Mouse (Mus musculus) forebrain, embryonic 13.5 days (tissue): Measurements from ENCODE around the gene Chrna5. TPM values are rescaled to one million over a fixed set of nuclear protein-coding genes. Genes with fewer than 3 reads are reported as not detected.
"Not testable (repeated sequence)": the region's sequence is repeated elsewhere in the genome, so short reads cannot be mapped to it uniquely, and the experiment has no call there.

ENCODE experiments used
- ATAC-seq: fragments of 200-750 bp; cut with Nextera tagmentation; 2 replicates; pipeline ENCODE4 v1.8.0; 2017
- H3K27ac ChIP-seq: fragments of 300-500 bp; sonication (generic); 2 replicates; pipeline ENCODE4 v1.5.1; 2015; ENCODE audit warnings: inconsistent platforms, mild to moderate bottlenecking, moderate library complexity
- H3K27me3 ChIP-seq: fragments of 300-500 bp; sonication (generic); 2 replicates; pipeline ENCODE4 v1.6.1; 2015; ENCODE audit warnings: mild to moderate bottlenecking, inconsistent platforms
- H3K36me3 ChIP-seq: fragments of 300-500 bp; sonication (generic); 2 replicates; pipeline ENCODE4 v1.6.1; 2015; ENCODE audit warnings: mild to moderate bottlenecking, inconsistent platforms; ENCODE audit not compliant: poor library complexity, severe bottlenecking
- H3K4me1 ChIP-seq: fragments of 300-500 bp; sonication (generic); 2 replicates; pipeline ENCODE4 v1.6.1; 2015; ENCODE audit warnings: inconsistent platforms
- H3K4me2 ChIP-seq: fragments of 300-500 bp; sonication (generic); 2 replicates; pipeline ENCODE4 v1.6.1; 2015; ENCODE audit warnings: inconsistent platforms, mild to moderate bottlenecking, moderate library complexity
- H3K4me3 ChIP-seq: fragments of 300-500 bp; sonication (generic); 2 replicates; pipeline ENCODE4 v1.5.1; 2015; ENCODE audit warnings: mild to moderate bottlenecking, inconsistent platforms
- H3K9ac ChIP-seq: fragments of 300-500 bp; sonication (generic); 2 replicates; pipeline ENCODE4 v1.6.1; 2015; ENCODE audit warnings: mild to moderate bottlenecking, inconsistent platforms
- H3K9me3 ChIP-seq: fragments of 300-500 bp; sonication (generic); replicated peaks from 2 replicates; pipeline ENCODE4 v1.6.1; 2016; ENCODE audit warnings: inconsistent platforms
- WGBS: fragments of 180-500 bp; shearing (Covaris S2); methylation state at CpG from one replicate; pipeline ENCODE4 v1.1.7; 2015; 5-methylcytosine and 5-hydroxymethylcytosine counted together
- polyA plus RNA-seq: library from polyadenylated mRNA; unstranded; fragments of >200 nt; fragmentation: Nextera tagmentation; extraction: Ambion mirVana; gene quantifications from 2 replicates; pipeline ENCODE4 v1.2.1, GENCODE M21; 2015

Gene Chrna5
- 0.31 and 0.74 TPM in 2 replicates for polyA plus RNA-seq

DNA sequence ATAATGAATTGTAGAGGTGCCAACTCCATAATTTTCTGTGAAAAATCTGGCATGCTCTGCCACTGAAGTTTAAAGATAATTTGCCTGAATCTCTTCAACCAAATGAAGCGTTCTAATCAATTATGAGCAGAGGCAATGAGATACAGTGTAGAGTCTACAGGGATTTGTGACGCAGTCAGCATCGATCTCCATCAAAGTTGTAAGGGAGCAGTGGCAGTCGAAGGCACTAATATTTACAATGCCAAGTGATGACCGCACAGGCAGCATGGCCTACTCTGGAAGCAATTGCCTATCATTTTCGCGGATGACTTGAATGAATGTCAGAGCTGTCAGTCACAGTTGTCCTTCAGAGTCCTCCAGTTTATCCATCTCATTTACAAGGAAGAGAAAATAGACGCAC lies at the start of gene Chrna5:
TSS of gene Chrna5 (plus strand) at position 207 of the 400 bp plus-strand sequence.
- H3K4me1 ChIP-seq, result peaks cover 12% of the 10 kb centered on the region
- H3K4me2 ChIP-seq, result peak within 1 kb of the TSS; percentile 88
- H3K27ac ChIP-seq, result no peak within 1 kb of the TSS
- WGBS, result 61% methylated on average over 8 of the region's 8 CpGs
- no peaks in the 10 kb centered on the region for H3K36me3 ChIP-seq
- H3K4me3 ChIP-seq, result peak within 1 kb of the TSS; percentile 65
- no peaks in the 10 kb centered on the region for H3K9me3 ChIP-seq
- no peak for ATAC-seq
- H3K9ac ChIP-seq, result peak within 1 kb of the TSS; percentile 68
- peaks cover 55% of the 10 kb centered on the region for H3K27me3 ChIP-seq

DNA sequence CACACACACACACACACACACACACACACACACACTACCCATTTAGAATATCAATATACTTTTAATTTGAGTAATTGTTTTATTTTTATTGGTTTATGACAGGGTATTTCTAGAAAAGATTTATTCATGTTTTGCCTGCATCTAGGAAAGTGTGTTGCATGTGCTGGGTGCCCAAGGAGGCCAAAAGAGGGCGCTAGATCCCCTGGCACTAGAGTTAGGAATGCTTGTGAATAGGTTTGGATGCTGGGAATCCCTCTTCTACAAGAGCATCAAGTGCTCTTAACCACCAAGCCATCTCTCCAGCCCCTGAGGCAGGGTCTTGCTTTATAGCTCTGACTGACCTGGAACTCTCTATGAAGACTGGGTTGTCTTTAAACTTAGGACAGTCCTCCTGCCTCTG lies 48.9 kb upstream of the Chrna5 start:
- Histone ChIP-seq H3K36me3 (no peaks in the 10 kb centered on the region), H3K27me3 (no peaks in the 10 kb centered on the region), H3K4me3 (no peak overlapping the region), H3K4me2 (no peak overlapping the region), H3K9me3 (no peaks in the 10 kb centered on the region), H3K9ac (no peak overlapping the region), H3K4me1 (no peaks in the 10 kb centered on the region), H3K27ac (no peak overlapping the region)
- 13% methylated on average over 1 of the region's 1 CpGs for WGBS
- no peak for ATAC-seq

DNA sequence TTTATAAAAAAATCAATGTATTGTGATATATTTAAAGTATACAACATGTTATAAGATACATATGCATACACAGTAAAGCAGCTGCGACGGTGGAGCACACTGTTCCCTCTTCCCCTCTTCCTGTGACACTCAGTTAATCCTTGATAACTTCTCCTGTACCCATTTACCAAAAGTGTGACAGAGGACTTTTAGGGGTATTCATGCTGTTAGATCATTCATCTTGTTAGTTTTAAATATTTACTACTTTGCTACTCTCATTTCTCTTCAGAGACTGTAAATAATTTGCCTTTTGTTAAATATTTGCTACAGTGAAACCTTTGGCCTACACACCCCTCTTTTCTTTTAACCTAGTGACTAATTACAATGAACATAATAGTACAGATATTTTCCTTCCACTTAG lies 48.3 kb upstream of the Chrna5 start:
- Histone ChIP-seq H3K9me3 (no peaks in the 10 kb centered on the region), H3K27me3 (no peaks in the 10 kb centered on the region), H3K4me3 (no peak overlapping the region), H3K36me3 (no peaks in the 10 kb centered on the region), H3K4me2 (no peak overlapping the region), H3K27ac (no peak overlapping the region), H3K4me1 (no peaks in the 10 kb centered on the region), H3K9ac (no peak overlapping the region)
- no peak for ATAC-seq
- 76% methylated on average over 2 of the region's 2 CpGs for WGBS

DNA sequence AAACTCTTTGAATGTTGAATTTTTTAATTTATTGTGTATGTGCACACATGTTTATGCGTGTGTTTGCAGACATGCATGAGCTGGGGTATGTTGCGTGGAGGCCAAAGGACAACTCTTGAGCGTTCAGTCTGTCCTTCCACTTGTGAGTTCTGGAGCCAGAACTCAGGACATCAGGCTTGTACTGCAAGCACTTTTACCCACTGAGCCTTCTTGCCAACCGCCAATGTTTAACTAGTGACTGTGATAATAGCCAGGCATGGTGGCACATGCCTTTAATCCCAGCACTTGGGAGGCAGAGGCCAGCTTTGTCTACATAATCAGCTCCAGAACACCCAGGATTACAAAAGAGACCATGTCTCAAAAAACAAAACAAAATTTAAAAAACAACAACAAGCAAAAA lies 38.6 kb upstream of the Chrna5 start:
- ATAC-seq, result no peak
- Histone ChIP-seq H3K4me3 (no peak overlapping the region), H3K4me1 (no peaks in the 10 kb centered on the region), H3K4me2 (no peak overlapping the region), H3K9ac (no peak overlapping the region), H3K36me3 (no peaks in the 10 kb centered on the region), H3K27ac (no peak overlapping the region), H3K27me3 (no peaks in the 10 kb centered on the region), H3K9me3 (no peaks in the 10 kb centered on the region)
- WGBS, result 92% methylated on average over 4 of the region's 4 CpGs

DNA sequence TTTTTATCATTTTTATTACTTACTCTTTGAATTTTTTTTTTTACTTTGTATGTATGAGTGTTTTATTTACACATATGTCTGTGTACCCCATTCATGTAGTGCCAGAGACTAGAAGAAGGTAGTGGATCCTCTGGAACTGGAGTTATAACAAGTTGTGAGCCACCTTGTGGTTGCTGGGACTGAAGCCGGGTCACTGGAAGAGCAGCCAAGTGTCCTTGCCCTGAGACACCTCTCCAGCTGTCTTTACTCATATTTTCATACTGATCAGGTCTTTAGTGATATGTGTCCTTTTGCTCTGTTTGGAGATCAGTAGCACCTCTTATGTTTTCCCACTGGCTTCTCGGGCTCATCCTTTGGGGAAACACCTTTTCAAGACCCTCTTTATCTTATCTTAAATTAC lies 36.2 kb upstream of the Chrna5 start:
- ATAC-seq, result no peak
- Histone ChIP-seq H3K4me2 (no peak overlapping the region), H3K36me3 (no peaks in the 10 kb centered on the region), H3K4me1 (no peaks in the 10 kb centered on the region), H3K27ac (no peak overlapping the region), H3K9me3 (no peaks in the 10 kb centered on the region), H3K27me3 (no peaks in the 10 kb centered on the region), H3K4me3 (no peak overlapping the region), H3K9ac (no peak overlapping the region)
- 81% methylated on average over 2 of the region's 2 CpGs for WGBS

DNA sequence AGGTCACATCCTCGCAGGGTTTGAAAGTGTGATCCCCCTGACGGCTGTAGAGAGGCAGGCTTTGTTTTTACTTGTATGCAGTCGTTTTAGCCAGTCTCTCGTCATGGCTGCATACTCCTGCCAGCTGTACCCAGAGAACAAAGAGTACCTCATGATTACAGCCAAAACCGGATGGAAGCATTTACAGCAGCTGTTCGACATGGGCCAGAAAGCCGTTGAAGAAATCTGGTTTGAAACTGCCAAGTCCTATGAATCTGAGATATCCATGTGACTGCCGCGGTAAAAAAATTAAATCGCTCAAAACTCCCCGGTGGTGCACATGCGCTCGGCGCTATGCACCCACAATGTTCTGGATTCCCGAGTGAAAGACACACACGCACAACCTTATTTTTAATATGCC lies 34.4 kb upstream of the Chrna5 start:
- H3K4me3 ChIP-seq, result no peak overlapping the region
- no peak overlapping the region for H3K4me2 ChIP-seq
- no peaks in the 10 kb centered on the region for H3K9me3 ChIP-seq
- no peaks in the 10 kb centered on the region for H3K27me3 ChIP-seq
- no peak overlapping the region for H3K9ac ChIP-seq
- ATAC-seq, result no peak
- no peaks in the 10 kb centered on the region for H3K36me3 ChIP-seq
- H3K4me1 ChIP-seq, result peaks cover under 1% of the 10 kb centered on the region
- WGBS, result 70% methylated on average over 16 of the region's 16 CpGs
- H3K27ac ChIP-seq, result no peak overlapping the region

DNA sequence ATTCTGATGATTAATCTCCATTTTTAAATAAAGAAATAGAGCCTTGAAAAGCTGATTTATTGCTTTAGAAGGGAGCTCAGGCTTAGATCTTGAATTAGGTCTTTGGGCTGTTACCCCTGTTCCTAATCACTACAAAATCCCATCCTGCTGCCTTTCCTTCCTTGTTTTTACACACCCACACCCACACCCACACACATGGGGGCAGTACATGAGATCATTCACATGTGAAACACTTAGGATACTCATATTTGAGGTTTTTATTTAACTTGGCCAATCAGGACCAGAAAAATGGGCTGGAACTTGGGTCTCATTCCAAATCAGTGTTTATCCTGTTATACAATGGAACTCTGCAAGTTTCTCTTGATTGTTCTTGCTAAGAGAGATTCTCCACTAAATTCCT lies 31.2 kb upstream of the Chrna5 start:
- Histone ChIP-seq H3K27me3 (no peaks in the 10 kb centered on the region), H3K4me3 (no peak overlapping the region), H3K9me3 (no peaks in the 10 kb centered on the region), H3K36me3 (peaks cover 23% of the 10 kb centered on the region), H3K4me1 (peaks cover 15% of the 10 kb centered on the region), H3K9ac (no peak overlapping the region), H3K27ac (no peak overlapping the region), H3K4me2 (no peak overlapping the region)
- ATAC-seq, result no peak

DNA sequence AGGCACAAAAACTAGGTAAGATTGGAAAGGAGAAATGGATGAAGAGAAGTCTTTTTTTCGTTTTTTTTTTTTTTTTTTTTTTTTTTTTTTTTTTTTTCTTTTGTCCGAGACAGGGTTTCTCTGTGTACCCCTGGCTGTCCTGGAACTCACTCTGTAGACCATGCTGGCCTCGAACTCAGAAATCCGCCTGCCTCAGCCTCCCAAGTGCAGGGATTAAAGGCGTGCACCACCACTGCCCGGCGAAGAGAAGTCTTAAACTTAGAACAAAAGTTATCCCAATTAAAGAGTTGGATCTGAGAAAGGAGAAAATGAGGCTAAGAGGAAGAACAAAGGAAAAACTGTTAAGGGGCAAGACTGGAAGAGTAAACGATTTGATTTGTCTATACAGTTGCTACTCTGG lies 30.5 kb upstream of the Chrna5 start:
- 51% methylated on average over 8 of the region's 8 CpGs for WGBS
- not testable (repeated sequence) for H3K27me3 ChIP-seq, H3K9me3 ChIP-seq
- peak overlapping the region; percentile 72 for H3K4me2 ChIP-seq
- peak overlapping the region; percentile 48; the same call in 1 of the 2 replicates for H3K9ac ChIP-seq
- peaks cover 15% of the 10 kb centered on the region for H3K4me1 ChIP-seq
- peak overlapping the region; percentile 73 for H3K27ac ChIP-seq
- peak overlapping the region; percentile 90 for H3K4me3 ChIP-seq
- peak; percentile 48 for ATAC-seq
- H3K36me3 ChIP-seq, result peaks cover 29% of the 10 kb centered on the region

DNA sequence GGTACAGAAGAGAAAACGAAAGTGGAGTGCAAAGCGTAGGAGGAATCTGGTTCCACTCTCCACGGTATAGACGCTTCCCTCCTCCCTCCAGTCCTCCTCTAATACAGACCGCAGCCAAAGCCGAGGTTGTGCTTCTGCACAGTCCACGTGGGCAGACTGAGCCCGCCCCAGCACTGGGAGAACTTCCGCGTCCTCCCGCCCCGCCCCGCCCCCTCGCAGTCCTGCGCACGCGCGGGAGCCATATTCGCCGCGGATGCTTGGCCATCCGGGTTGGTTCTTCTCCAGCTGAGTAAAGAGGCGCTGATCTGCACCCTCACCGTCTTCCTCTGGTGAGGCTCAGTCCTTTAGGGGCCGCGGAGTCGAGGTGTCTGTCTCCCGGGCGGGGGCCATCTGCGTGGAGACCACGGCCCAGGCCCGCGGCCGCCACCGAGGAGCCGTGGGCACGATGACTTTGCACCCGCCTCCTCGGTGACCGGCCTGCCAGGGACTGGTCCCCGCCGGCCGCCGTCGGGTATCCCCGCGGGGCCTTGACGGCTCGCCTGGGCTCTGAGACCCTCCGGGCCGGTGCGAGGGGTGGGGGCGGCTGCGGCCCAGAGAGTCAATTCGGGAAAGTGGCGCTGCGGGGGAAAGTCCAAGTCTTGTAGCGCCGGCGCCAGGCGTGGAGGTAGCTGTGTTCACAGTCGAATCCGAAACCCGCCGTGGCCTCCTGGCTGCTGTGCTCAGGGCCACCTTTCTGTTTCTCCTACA lies 29.9 kb upstream of the Chrna5 start, which contains the start of the genes Psma4 and AY074887:
TSS of gene Psma4 (plus strand) at position 216 of the 747 bp plus-strand sequence.
TSS of gene AY074887 (minus strand) at position 424 of the 747 bp plus-strand sequence.
- H3K36me3 ChIP-seq, result peaks cover 35% of the 10 kb centered on the region
- peak; percentile 100 for ATAC-seq
- H3K4me3 ChIP-seq, result peak within 1 kb of the TSS; percentile 90
- peaks cover 15% of the 10 kb centered on the region for H3K4me1 ChIP-seq
- H3K9ac ChIP-seq, result peak within 1 kb of the TSS; percentile 90
- WGBS, result under 1% methylated on average over 57 of the region's 65 CpGs
- no peaks in the 10 kb centered on the region for H3K27me3 ChIP-seq
- H3K9me3 ChIP-seq, result no peaks in the 10 kb centered on the region
- H3K4me2 ChIP-seq, result peak within 1 kb of the TSS; percentile 72
- H3K27ac ChIP-seq, result peak within 1 kb of the TSS; percentile 84

DNA sequence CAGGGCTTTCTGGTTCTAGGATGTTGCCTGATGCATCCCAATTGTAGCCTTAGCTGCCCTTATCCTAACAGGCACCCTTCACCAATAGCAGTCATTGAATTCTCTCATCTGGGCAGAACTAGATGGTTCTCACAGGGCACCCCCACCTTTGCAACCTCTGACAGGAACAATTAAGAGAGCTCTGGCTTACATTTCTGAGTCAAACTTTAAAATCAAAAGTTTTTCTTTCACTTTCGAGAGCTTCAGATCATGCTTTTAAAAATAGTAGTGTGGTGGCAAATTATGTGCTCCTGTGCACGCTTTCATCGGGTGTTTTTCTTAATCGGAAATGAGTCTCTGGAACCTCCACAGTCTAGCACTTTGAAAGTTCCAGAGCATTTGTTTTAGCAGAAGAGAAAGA lies 19.6 kb upstream of the Chrna5 start:
- Histone ChIP-seq H3K4me1 (no peaks in the 10 kb centered on the region), H3K9me3 (no peaks in the 10 kb centered on the region), H3K4me3 (no peak overlapping the region), H3K9ac (no peak overlapping the region), H3K27me3 (no peaks in the 10 kb centered on the region), H3K27ac (no peak overlapping the region), H3K36me3 (peaks cover 43% of the 10 kb centered on the region), H3K4me2 (no peak overlapping the region)
- ATAC-seq, result no peak
- 95% methylated on average over 4 of the region's 4 CpGs for WGBS

DNA sequence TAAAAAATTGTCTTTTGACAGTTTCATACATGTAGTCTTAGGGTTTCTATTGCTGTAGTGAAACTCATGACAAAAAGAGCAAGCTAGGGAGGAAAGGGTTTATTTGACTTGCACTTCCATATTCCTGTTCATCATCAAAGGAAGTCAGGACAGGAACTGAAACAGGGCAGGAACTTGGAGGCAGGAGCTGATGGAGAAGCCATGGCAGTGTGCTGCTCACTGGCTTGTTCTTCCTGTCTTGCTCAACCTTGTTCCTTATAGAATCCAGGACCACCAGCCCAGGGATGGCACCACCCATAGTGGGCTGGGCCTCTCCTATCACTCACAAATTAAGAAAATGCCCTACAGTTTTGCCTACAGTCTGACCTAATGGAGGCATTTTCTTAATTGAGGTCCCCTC lies 17.0 kb upstream of the Chrna5 start:
- no peak overlapping the region for H3K4me3 ChIP-seq
- no peak overlapping the region for H3K9ac ChIP-seq

DNA sequence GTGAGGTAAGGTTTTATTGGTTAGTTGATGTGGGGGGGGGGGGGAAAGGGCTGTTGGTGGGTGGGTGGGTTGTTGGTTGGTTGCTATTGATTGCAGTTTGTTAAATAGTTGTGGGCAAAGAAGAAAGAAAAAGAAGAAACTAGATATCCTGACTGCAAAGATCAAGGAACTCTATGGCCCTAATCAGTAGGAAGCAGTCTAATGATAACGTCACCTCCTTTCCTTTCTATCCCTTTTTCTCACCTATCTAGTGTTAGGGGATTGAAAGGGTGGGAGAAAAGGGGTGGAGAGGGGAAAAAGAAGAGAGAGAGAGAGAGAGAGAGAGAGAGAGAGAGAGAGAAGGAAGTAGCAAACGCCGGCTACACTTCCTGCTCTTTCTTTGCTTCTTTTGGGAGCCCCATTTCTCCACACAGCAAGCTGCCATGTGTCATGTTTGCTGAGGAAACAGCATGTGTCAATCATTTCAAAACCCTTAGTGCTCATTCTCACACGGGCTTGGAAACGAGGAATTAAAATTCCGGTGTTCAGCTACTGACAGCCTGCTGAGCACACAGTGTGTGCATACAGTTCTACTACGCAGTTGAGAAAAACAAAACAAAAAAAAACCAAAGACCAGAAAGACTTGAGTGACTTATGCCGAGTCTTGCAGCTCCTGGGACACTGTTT lies 10.6 kb upstream of the Chrna5 start:
- ATAC-seq, result no peak
- no peaks in the 10 kb centered on the region for H3K36me3 ChIP-seq
- WGBS, result 70% methylated on average over 8 of the region's 8 CpGs
- H3K4me1 ChIP-seq, result no peaks in the 10 kb centered on the region
- no peak overlapping the region for H3K27ac ChIP-seq
- H3K9me3 ChIP-seq, result no peaks in the 10 kb centered on the region
- no peak overlapping the region for H3K9ac ChIP-seq
- no peaks in the 10 kb centered on the region for H3K27me3 ChIP-seq
- no peak overlapping the region for H3K4me2 ChIP-seq
- H3K4me3 ChIP-seq, result no peak overlapping the region

More for the DNA sequence above, 17.0 kb upstream of the Chrna5 start:
- H3K9me3 ChIP-seq, result no peaks in the 10 kb centered on the region
- ATAC-seq, result no peak
- H3K4me2 ChIP-seq, result no peak overlapping the region
- H3K4me1 ChIP-seq, result no peaks in the 10 kb centered on the region
- no peak overlapping the region for H3K27ac ChIP-seq
- H3K27me3 ChIP-seq, result no peaks in the 10 kb centered on the region
- peaks cover 17% of the 10 kb centered on the region for H3K36me3 ChIP-seq
